Mouse (Mus musculus) Patski (cell line): Measurements from ENCODE around the gene Fam172a. TPM values are rescaled to one million over a fixed set of nuclear protein-coding genes. Genes with fewer than 3 reads are reported as not detected.
A peak's percentile ranks its signal among the peaks of the same experiment; 100 is the strongest.

Source experiments
- ATAC-seq: fragments of 100-300 bp; one replicate; pipeline ENCODE4 v1.8.0; 2021
- CTCF ChIA-PET: fragments of 350-600 bp; sonication (Branson Sonifier 250); formaldehyde crosslinking; loops from one replicate; lab custom pipeline; 2022; ENCODE audit warnings: inconsistent platforms; lab: Charles Lee
- POLR2A ChIA-PET: fragments of 350-600 bp; sonication (Branson Sonifier 250); formaldehyde crosslinking; loops from one replicate; lab custom pipeline; 2022; ENCODE audit warnings: antibody characterized with exemption, inconsistent platforms; lab: Charles Lee
- DNase-seq: peaks from one replicate; pipeline ENCODE4 v3.0.0-alpha.2; 2011; ENCODE audit warnings: low read depth, low spot score
- H3K27me3 ChIP-seq: fragments of 371-371 bp; one replicate; pipeline ENCODE4 v1.5.1; 2021
- CTCF ChIP-seq: fragments of 100-300 bp; IDR thresholded peaks from one replicate; pipeline ENCODE4 v1.5.1; 2021
- in situ Hi-C: fragments of 300-500 bp; cut with MboI; formaldehyde crosslinking; loops from 3 replicates; pipeline ENCODE4 v1.11.1; 2018; ENCODE audit warnings: low pct_unique_long_range_greater_than_20kb, mixed read lengths
- polyA plus RNA-seq: library from polyadenylated mRNA; unstranded; gene quantifications from one replicate; pipeline ENCODE4 v1.2.3, GENCODE M21; 2021

The Fam172a gene
- polyA plus RNA-seq, 1 experiment from 2014 or later, result 18.5 TPM

DNA sequence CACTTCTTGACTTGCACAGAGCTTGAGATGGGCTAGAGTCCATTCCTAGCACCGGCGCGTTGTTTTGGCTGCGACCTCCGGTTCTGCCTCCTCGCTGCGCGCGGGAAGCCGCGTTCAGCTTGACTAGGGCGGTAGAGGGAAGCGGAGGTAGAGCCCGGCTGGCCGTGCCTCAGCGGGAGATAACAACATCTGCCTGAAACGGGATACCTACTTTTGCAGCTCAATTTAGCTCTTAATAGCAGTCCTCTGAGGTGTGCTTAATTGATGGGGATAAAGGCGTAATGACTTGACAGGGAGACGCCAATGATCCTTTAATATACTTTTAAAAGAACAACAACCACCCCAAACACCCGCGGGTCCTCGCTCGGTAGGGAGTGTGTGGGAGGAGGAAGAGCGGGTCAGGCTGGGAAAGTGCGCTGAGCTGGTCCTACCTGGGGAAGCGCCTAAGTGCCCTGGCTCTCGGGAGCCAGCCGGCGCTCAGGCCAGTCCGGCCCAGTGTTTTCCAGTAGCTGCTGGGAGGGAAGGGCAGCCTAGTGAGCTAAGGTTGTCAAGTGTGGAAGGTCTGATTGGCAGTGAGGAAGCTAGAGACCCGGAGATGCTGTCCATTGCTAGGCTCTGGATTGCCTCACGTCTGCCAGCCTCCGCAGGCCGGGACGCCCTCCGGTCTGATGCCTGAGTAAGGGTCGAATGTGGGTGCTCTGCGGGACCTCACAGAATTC is 508.4 kb downstream of the Fam172a start:
- ChIA-PET CTCF (no interaction called here), POLR2A (no interaction called here)
- peak; percentile 28 for ATAC-seq
- no peak for DNase-seq
- H3K27me3 ChIP-seq, result no peaks in the 10 kb centered on the region
- in situ Hi-C loops, result no loop called here
- TF ChIP-seq CTCF, result no peak

DNA sequence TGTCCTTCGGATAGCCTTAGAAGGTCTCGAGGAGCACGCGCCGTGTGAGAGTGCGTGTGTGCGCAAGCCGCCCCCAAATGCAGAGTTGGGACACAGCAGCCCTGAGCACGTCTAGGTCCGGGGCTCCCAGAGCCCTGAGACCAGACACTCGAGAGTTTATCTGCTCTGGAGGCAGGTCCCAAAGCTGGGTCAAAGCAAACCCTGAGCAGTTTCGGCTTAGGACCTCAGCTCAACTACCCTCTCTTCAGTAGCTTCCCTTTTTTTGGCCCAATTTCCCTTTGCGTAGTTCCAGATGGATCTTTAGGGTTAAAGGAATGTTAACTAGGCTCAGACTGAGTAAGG is 508.9 kb downstream of the Fam172a start:
- no peaks in the 10 kb centered on the region for H3K27me3 ChIP-seq
- CTCF ChIA-PET, result no interaction called here
- POLR2A ChIA-PET, result no interaction called here
- TF ChIP-seq CTCF, result no peak
- DNase-seq (no peak), ATAC-seq (no peak)
- in situ Hi-C loops, result no loop called here

DNA sequence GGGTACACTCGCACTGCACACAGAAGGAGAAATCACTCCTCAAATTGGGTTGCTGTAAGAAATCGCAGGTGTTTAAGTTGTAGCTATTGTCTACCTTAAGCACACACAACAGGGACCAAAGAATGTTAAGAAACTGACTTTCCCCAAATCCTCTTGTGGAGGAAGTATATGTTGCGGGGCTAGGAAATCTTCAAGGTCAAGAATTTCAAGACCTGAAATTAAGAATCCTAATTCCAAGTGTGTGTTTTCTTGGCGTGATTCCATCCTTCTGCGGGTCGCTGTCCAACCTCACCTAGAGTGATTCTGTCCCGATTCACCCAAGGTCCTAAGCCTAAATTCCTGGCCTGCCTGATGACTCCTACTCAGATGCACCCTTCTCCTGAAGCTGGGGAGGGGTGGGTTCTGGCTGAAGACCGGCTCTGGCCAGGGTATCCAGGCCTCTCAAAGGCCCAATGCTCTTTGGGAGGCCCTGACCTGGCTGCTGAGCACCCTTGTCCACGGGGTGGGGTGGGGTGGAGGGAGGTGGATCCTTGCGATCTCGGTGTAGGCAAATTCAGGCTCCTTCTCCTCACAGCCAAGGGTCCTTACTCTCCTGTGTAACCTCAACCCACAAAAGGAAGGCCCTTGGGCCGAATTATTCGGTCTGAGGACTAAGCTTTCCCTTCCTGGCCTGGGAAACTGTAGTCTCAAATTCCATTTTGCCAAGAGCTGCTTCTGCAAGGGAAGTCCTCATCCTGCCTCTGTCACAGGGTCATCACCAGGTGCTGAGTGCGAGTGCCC is 509.6 kb downstream of the Fam172a start:
- H3K27me3 ChIP-seq, result no peaks in the 10 kb centered on the region
- in situ Hi-C loops, result no loop called here
- DNase-seq (no peak), ATAC-seq (no peak)
- POLR2A ChIA-PET, result interaction anchor here (0.7 kb wide), 1 partner anchor 43 kb away, joined by 4 read pairs; no protein-coding TSS in a partner anchor
- CTCF ChIA-PET, result no interaction called here
- no peak for TF ChIP-seq CTCF

DNA sequence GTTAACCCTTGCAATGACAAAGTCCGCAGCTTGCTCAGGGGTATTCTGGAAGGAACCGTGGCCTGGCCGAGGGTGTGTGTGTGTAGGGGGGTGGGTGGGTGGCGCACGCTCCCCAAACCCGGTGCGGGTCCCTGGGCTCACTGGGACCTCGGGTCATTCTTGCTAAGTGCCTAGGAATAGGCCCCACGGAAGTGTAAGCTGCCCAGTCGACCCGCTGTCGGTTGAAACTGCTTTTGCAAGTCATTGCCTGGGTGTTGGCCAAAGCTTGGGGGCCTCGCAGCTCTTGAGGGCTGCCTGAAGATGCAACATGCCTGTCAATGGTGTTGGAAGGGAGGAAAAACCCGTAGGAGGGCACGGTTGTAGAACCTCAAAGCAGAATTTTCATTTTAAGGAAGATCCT is 510.3 kb downstream of the Fam172a start:
- ChIA-PET CTCF (no interaction called here), POLR2A (no interaction called here)
- in situ Hi-C loops, result no loop called here
- no peak for TF ChIP-seq CTCF
- no peaks in the 10 kb centered on the region for H3K27me3 ChIP-seq
- ATAC-seq, result no peak
- no peak for DNase-seq

DNA sequence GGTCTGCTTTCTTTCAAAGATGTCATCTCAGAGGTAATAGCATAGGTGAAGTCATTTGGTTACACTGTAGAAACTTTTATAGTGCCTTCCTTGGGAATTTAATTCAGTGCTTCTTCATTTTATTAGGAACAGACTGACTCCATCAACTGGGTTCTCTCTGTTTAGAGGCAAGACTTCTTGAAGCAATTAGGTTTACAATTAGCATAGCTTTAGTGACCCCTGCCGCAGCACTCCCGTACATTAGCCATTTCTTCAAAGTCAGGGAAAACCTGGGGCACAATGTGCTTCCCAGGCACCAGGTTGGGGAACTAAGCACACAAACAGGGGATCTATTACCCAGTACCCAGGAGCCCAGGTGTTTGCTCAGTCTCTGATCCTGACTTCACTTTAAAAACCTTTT is 511.3 kb downstream of the Fam172a start:
- DNase-seq, result no peak
- ChIA-PET POLR2A (no interaction called here), CTCF (no interaction called here)
- TF ChIP-seq CTCF, result no peak
- no peaks in the 10 kb centered on the region for H3K27me3 ChIP-seq
- in situ Hi-C loops, result no loop called here
- no peak for ATAC-seq

DNA sequence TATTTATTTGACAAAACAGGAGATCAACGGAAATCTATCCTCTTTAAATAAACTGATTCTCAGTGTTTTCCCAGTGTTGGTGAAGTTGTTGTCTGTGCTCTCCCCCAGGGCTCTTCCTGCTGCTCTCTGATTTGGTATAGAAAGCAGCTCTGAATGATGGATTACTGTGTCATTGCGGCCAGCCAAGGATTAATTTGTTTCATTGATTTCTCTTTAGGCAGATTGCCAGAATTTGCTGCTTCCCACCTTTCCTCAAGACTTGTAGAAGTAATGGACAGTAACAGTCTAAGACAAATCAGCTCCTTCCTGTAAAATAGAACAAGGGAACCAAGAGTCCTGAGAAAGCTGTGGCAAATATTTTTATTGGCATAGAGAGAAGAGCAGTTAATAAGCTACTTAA is 513.4 kb downstream of the Fam172a start:
- DNase-seq (no peak), ATAC-seq (no peak)
- TF ChIP-seq CTCF, result no peak
- in situ Hi-C loops, result no loop called here
- ChIA-PET CTCF (no interaction called here), POLR2A (no interaction called here)
- H3K27me3 ChIP-seq, result no peaks in the 10 kb centered on the region
